Mouse (Mus musculus): ENCODE results near the gene Utrn. TPM values are rescaled to one million over a fixed set of nuclear protein-coding genes. Genes with fewer than 3 reads are reported as not detected.

Gene Utrn
- polyA plus RNA-seq, 2 experiments from 2014 or later, result 255 to 319 TPM

DNA sequence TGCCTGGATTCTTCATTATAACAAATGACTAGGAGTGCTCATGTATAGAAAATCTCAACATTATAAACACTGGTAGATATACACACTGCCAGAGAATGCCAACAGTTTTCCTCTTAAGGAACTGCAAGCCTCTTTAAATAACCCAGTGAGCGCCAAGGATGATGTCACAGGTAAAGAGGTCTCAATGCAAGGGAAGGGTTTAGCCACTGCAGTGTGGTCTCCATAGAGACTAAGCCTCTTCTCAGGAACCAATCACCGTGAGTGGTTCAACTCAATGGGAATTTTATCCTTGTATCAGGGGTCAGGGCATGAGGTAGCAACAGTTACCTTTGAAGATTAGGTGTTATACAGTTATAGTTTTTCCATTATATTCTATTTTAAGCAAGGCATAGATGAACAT is 469.7 kb downstream of the Utrn start:
- ATAC-seq, result no peak

DNA sequence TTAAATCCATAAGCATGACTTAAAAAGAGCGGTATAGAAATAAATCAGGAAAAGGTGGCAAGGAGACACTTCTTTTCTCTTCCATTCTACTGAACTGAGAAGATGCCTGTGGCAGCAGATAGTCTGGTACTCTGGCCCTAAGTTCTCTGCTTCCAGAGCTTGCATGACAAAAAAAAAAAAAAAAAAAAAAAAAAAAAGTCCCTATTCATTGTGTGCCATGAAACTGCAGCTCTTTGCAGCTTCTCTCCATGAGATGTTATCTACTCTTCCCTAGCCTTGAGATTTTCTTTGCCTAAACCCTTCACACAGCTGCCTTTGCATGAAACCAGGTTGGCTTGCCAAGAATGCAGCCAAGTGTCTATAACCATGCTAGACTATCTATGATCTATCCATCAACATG is 489.0 kb downstream of the Utrn start:
- no peak for ATAC-seq

DNA sequence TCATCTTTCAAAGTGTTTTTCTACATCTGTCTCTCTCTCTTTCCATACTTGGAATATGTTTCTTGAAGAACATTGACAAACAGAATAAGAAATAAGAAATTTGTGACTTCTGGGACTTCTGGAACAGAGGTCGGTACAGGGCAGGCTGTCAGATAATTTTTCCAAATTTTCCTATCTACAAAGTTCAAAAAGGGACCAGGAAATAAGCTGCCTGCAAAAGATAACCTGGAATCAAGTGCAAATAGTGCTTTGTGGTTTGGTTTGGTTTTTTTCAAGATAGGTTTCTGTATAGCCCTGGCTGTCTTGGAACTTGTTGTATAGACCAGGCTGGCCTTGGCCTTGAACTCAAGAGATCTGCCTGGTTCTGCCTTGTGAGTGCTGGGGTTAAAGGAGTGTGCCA is 490.0 kb downstream of the Utrn start:
- ATAC-seq, result no peak

DNA sequence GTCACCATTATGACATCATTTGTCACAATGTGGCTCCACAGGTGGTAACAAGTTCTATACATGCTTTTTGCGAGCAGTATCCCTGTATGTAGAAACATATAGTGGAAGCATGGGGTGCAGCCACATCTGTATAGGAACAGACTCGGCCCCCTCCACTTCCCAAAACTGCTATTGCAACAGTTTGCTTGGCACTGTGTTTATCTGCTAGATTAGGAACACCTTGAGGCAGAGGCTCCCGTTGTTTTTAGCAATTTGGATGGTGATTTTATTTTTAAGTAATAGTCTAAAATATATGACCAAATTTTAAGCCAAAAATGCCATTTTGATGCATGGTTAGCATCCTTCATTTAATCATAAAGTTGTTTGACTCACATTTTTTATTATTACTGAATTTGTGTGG is 491.4 kb downstream of the Utrn start:
- no peak for ATAC-seq

DNA sequence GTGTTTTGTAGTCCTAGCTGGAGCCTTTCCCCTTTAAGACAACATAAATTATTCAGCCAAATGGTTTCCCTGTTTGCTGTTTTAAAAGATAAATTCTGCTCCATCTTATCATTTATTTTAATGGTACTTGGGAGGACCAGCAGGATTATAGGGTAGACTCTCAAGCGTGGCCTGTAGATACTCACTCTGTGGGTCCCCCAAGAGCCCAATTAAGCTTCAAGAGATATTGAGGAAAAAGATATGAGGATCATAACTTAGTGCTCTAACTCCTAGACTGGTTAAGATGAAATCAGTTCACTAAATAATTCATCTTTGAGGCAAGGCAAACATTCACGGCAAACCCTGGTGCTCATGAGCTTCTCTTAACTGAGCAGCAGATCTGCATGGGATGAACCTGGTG is 493.1 kb downstream of the Utrn start:
- no peak for ATAC-seq

DNA sequence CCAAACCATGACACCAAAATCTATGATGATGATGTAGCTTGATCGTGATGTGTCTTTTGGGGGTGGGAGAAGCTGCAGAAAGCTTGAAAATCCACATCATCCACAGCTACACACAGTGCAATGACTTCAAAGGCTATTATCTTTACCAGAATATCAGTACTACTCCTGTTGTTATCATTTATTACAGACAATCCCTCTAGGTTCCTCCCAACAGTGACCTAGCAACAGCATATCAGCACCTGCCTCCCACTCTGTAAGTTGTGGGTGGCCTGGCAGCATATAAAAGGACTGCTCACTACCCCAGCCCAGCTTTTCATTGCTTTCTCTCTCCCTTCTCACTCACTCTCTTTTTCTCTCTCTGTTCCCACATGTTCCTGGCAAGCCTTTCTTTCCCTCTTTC is 494.4 kb downstream of the Utrn start:
- no peak for ATAC-seq

DNA sequence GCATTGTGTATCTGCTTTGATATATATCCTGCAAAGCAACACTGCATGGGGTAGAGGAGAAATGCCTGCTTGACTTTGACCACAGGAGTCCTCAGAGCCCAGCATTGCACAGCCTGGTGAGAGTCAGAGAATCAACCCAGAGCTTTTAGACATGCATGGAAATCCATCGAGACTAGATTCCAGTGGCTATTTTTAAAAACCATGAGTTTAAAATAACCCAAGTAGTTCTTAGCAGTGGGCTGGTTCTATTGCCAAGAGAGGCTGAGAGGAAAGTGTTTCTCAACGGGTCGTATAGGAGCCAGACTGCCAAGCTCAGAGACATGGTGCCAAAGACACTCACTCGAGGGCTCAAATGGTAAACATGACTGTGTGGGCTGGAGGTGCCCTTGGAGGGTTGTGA is 514.6 kb downstream of the Utrn start:
- ATAC-seq, result no peak

DNA sequence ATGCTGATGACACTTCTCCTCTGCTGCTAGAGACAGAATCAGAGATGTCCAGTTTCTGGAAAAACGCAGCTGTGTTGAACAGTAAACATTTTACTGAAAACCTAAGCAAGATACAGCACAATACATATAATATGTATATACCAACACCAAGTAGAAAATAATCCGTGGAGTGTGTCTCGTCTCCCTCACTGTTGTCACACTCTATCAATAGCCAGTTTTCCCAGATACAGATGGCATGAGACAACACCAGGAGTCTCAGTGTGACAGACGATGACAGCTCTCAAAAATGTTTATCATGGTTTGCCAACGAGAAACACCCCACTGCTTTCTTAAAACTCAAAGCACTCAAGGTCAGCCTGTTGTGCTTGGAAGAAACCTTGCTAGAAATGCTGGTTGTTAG is 515.1 kb downstream of the Utrn start:
- no peak for ATAC-seq

DNA sequence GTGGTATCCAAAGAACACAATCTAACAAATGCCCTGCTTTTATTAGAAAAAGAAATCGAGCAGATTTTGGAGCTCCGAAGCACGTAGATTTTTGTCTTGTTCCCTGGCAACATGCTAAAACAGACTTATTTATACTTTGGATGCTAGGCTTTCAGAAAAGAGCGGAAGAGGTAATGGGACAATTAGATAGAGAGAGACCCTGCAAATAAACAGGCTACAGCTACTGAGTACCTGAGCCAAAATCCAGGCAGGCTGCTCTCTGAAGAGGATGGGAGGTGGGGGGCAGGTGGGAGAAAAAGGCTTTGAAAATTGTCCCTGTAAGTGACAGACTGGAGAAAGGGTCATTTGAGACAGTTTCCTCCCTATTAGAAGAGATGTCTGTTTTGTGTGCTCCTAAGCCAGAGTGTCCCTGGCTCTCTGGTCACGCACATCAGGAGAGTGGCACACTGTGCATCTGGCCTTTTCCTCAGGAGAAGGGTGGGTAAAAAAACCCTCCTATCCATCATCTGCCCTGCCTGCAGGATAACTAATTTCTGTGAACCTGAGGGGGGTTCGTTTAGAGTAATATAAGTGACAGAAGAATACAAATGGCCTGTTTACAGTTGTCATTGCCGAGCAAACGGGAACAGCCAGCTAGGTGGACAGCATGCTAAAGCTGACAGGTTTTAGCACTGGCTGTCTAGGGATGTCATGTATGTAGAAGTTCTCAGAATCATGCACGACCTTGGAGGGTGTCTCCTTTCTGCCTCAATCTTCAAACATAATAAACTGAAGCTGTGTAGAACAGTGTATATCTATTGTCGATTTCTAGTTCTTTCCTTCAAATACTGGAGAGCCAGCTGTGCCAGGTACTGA is 529.2 kb downstream of the Utrn start:
- no peak for ATAC-seq

DNA sequence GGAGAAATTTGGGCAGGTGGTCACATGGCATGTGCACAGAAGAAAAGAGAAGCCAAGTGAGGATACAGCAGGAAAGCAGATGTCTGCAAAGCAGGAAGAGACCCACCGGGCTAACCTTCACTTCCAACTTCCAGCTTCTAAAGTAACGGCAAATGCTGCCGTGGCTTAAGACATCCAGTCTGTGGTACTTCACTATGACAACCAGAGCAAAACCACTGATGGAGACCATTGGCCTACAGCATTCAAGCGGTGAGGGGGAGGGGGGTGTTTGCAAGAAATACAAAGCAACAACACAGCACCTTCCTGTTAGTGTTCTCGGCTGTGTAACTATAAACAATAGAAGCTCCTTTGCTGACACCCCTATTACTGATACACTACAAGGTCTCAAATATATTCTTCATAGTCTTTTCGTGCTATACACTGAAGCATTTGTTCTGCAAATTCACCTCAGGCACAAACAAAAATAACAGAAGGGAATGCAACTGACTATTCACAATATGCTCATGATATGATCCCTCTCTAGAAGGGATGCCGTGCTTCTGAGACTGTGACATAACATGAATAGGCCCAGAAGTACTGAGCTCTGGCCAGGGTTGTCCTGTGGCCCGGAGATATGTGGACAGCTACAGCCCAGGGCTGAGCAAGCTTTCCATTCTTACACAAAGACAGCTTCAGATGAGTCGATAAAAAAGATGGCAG is 530.0 kb downstream of the Utrn start:
- ATAC-seq, result no peak

Other genes with a start within 250 kb of the Utrn start
- 10 to 100 TPM; 18.9 to 19.6 TPM for gene Stx11, start 94.9 kb upstream of the Utrn start, polyA plus RNA-seq (2017; shearing (Covaris generic))
- gene Sf3b5, start 136.0 kb upstream of the Utrn start, polyA plus RNA-seq (2017; shearing (Covaris generic)), result 10 to 100 TPM; 33.3 to 37.8 TPM
- gene Plagl1, start 191.1 kb upstream of the Utrn start, polyA plus RNA-seq (2017; shearing (Covaris generic)), result 1 to 10 TPM; 1.8 to 2.2 TPM

Data from activated CD4-positive, CD25-positive, alpha-beta regulatory T cell, adult 4 months (primary cell).